Mouse (Mus musculus): ENCODE data around the gene Tpsb2. TPM values are rescaled to one million over a fixed set of nuclear protein-coding genes. Genes with fewer than 3 reads are reported as not detected.

The Tpsb2 gene
- polyA plus RNA-seq, 1 experiment from 2014 or later, result 0.25 TPM

DNA sequence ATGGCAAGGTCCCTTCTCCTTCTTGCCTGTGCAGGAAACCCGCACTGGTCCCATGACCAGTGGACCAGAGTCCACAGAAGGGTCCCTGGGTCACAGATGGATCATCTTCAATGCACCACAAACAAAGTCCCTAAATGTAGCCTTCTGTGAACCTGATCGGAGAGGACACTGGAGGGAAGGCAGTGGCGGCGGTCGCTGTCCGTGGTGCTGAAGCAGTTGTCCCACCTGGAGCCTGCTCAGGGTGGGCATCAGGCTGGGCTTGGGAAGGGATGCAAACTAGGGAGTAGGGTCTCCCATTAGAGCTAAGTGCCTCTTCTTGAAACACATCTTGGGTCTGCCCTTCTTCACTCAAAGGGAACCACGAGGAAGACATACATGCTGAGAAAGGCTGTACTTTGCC is 34.3 kb downstream of the Tpsb2 start:
- peaks cover 10% of the 10 kb centered on the region for H3K4me1 ChIP-seq (ENCODE audit: control insufficient read depth, insufficient read depth, low read length)
- DNase-seq (ENCODE audit: low spot score), result no peak
- peaks cover 56% of the 10 kb centered on the region for H3K27me3 ChIP-seq (replicated peaks; ENCODE audit: control insufficient read depth, insufficient read depth, low read length)
- WGBS, result 10% methylated on average over 7 of the region's 7 CpGs
- H3K9ac ChIP-seq (ENCODE audit: low read length), result no peak overlapping the region
- no peak for ATAC-seq
- H3K36me3 ChIP-seq (ENCODE audit: control insufficient read depth, insufficient read depth, low read length), result no peaks in the 10 kb centered on the region
- no peaks in the 10 kb centered on the region for H3K9me3 ChIP-seq (replicated peaks; ENCODE audit: control insufficient read depth, low read length)
- no peak overlapping the region for H3K4me2 ChIP-seq (ENCODE audit: low read length)
- H3K27ac ChIP-seq (ENCODE audit: low read depth, low read length), result no peak overlapping the region
- no peak overlapping the region for H3K4me3 ChIP-seq (ENCODE audit: low read depth, low read length)

DNA sequence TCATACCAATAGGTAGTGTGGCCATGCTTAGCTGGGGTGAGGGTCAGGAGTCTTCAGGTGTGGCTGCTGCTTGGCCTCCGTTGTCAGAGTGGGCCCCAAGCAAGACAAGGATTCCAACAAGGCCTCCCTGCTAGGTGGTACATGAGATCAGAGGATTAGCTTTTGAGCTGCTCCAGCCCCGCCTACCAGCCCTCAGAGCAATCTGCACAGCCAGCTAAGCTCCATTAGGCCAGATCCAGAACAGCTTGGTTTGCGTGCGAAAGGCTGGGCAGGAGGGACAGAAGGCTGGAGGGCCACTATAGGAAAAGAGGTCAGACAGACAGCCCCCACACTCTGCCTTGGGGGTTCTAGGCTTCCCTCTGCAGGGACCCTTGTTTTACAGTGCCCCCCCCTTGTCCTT is 35.4 kb downstream of the Tpsb2 start:
- H3K9ac ChIP-seq (ENCODE audit: low read length), result no peak overlapping the region
- H3K9me3 ChIP-seq (replicated peaks; ENCODE audit: control insufficient read depth, low read length), result no peaks in the 10 kb centered on the region
- DNase-seq (ENCODE audit: low spot score), result no peak
- peaks cover 21% of the 10 kb centered on the region for H3K4me1 ChIP-seq (ENCODE audit: control insufficient read depth, insufficient read depth, low read length)
- WGBS, result 0% methylated on average over 4 of the region's 4 CpGs
- H3K27ac ChIP-seq (ENCODE audit: low read depth, low read length), result no peak overlapping the region
- no peak overlapping the region for H3K4me3 ChIP-seq (ENCODE audit: low read depth, low read length)
- H3K4me2 ChIP-seq (ENCODE audit: low read length), result no peak overlapping the region
- H3K36me3 ChIP-seq (ENCODE audit: control insufficient read depth, insufficient read depth, low read length), result no peaks in the 10 kb centered on the region
- peaks cover 56% of the 10 kb centered on the region for H3K27me3 ChIP-seq (replicated peaks; ENCODE audit: control insufficient read depth, insufficient read depth, low read length)
- ATAC-seq, result no peak

DNA sequence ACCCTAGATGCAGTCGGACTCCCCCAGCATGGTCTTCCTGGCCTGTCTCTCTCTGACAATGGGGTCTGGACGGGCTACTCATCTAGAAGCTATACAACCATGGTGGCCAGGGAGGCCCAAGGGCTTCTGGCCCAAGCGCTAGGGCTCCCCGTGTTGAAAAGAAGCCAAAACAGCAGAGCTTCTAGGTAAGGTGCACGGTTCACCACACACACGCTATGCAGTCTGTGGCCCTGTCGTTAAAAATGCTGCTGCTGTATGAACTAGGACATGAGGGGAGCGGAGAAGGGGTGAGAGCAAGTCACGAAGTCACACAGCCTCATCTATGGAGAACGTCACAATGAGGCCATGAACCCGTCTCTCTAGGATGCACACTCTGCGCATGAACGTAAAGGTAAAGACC is 36.1 kb downstream of the Tpsb2 start:
- ATAC-seq, result no peak
- Histone ChIP-seq H3K9me3 (replicated peaks; ENCODE audit: control insufficient read depth, low read length) (no peaks in the 10 kb centered on the region), H3K4me1 (ENCODE audit: control insufficient read depth, insufficient read depth, low read length) (peaks cover 27% of the 10 kb centered on the region), H3K4me2 (ENCODE audit: low read length) (no peak overlapping the region), H3K27me3 (replicated peaks; ENCODE audit: control insufficient read depth, insufficient read depth, low read length) (peaks cover 56% of the 10 kb centered on the region), H3K36me3 (ENCODE audit: control insufficient read depth, insufficient read depth, low read length) (no peaks in the 10 kb centered on the region), H3K4me3 (ENCODE audit: low read depth, low read length) (no peak overlapping the region), H3K9ac (ENCODE audit: low read length) (no peak overlapping the region), H3K27ac (ENCODE audit: low read depth, low read length) (no peak overlapping the region)
- 78% methylated on average over 13 of the region's 13 CpGs for WGBS
- DNase-seq (ENCODE audit: low spot score), result no peak

DNA sequence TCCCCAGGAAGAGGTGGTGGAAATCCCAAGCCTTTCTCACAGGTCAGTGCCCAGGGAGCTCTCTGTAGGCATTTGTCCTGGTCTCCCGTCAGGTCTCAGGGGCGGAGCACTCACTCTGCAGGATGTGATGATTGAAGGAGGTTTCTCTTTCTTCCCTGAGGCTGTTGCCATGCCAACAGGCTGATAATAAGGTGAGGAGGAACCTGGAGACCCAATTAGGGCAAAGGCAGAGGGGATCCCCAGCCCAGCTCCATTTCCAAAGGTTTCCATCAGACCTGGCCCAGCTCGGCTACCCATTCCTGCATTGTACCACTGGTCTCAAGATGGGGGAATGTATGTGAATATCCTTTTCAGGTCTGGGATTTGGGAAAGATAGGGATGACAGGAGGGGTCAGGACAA is 38.1 kb downstream of the Tpsb2 start:
- Histone ChIP-seq H3K4me1 (ENCODE audit: control insufficient read depth, insufficient read depth, low read length) (peaks cover 33% of the 10 kb centered on the region), H3K9ac (ENCODE audit: low read length) (no peak overlapping the region)

DNA sequence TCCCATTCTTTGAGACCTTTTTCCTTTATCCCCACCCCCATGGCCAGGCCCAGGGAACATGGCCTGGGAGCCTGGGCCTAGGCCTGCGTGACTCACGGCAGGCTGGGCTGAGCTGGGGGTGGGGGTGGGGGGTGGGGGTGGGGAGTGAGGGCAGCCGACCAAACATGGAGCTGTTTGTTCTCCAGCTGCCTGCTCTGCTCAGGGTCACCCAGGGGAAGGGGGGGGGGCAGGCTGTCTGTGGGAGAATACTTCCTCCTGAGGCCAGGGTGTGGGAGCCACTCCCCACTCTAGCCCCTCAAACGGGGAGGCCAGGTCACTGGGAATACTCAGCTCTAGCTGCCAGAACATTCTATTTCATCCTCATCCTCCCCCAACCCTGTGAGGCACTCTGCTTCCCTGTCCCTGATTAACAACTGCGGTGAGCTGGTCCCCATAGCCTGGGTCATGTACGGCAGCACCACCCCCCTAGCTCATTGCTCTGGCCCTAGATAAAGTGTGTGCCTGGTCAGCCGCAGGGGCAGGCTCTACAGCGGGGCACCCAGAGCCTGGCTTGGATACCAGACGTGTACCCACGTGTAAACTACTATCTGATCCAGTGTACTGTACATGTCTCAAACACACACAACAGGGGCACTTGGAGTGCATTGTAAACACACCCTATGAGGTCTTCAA is 39.3 kb downstream of the Tpsb2 start:
- Histone ChIP-seq H3K36me3 (ENCODE audit: control insufficient read depth, insufficient read depth, low read length) (no peaks in the 10 kb centered on the region), H3K9ac (ENCODE audit: low read length) (no peak overlapping the region), H3K4me1 (ENCODE audit: control insufficient read depth, insufficient read depth, low read length) (peaks cover 44% of the 10 kb centered on the region), H3K27ac (ENCODE audit: low read depth, low read length) (peak overlapping the region; percentile 63; the same call in 1 of the 2 replicates), H3K27me3 (replicated peaks; ENCODE audit: control insufficient read depth, insufficient read depth, low read length) (peaks cover 51% of the 10 kb centered on the region), H3K4me3 (ENCODE audit: low read depth, low read length) (no peak overlapping the region), H3K4me2 (ENCODE audit: low read length) (no peak overlapping the region), H3K9me3 (replicated peaks; ENCODE audit: control insufficient read depth, low read length) (no peaks in the 10 kb centered on the region)
- ATAC-seq, result peak; percentile 8; the same call in 1 of the 2 replicates
- 1% methylated on average over 10 of the region's 10 CpGs for WGBS
- DNase-seq (ENCODE audit: low spot score), result no peak

More for the DNA sequence above, 38.1 kb downstream of the Tpsb2 start:
- ATAC-seq (no peak; the same call in 1 of the 2 replicates), DNase-seq (ENCODE audit: low spot score) (peak; percentile 61)
- no peak overlapping the region for H3K4me3 ChIP-seq (ENCODE audit: low read depth, low read length)
- peaks cover 58% of the 10 kb centered on the region for H3K27me3 ChIP-seq (replicated peaks; ENCODE audit: control insufficient read depth, insufficient read depth, low read length)
- no peak overlapping the region for H3K4me2 ChIP-seq (ENCODE audit: low read length)
- no peaks in the 10 kb centered on the region for H3K9me3 ChIP-seq (replicated peaks; ENCODE audit: control insufficient read depth, low read length)
- 9% methylated on average over 3 of the region's 3 CpGs for WGBS
- H3K27ac ChIP-seq (ENCODE audit: low read depth, low read length), result peak overlapping the region; percentile 63; the same call in 1 of the 2 replicates
- no peaks in the 10 kb centered on the region for H3K36me3 ChIP-seq (ENCODE audit: control insufficient read depth, insufficient read depth, low read length)

DNA sequence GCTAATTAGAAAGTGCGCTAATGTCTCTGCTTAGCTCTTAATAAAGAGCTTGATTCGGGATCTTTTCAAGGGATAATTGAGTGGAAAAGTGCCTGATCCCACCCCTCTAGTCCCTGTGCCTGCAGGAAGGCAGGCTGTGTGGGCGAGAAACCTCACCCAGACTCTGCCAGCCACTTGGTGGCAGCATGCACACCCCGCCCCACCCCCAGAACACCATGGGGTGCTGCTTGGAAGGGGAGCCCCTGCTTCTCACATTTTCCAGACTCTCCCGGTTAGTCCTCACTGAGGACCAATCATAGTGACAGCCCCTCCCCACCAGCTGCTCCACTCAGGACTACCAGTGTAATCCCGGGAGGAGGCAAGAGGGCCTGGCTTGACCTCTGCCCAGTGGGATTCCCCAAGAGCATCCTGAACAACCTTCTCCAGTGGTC is 39.9 kb downstream of the Tpsb2 start:
- 5% methylated on average over 6 of the region's 6 CpGs for WGBS
- peak; percentile 77 for ATAC-seq

DNA sequence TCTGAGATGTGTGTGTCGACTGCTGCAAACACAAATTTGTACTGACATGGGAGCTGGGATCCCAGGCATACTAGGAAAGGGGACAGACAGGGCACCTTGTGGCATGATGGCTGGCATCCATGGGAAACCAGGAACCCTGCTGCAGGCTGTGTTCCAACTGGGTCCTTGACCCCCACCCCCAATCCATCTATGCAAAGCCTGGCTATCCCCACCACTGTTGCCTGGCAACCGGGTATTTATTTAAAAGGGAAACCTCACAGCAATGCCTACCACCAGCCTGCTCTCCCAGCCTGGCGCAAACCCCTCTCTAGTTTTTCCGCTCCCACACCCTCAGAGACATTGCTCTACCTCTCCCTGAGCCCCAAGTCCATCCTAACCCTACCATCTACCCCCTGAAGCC is 41.2 kb downstream of the Tpsb2 start:
- H3K9me3 ChIP-seq (replicated peaks; ENCODE audit: control insufficient read depth, low read length), result no peaks in the 10 kb centered on the region
- no peak overlapping the region for H3K4me3 ChIP-seq (ENCODE audit: low read depth, low read length)
- H3K27ac ChIP-seq (ENCODE audit: low read depth, low read length), result peak overlapping the region; percentile 39; the same call in 1 of the 2 replicates
- ATAC-seq, result no peak
- 59% methylated on average over 4 of the region's 4 CpGs for WGBS
- H3K4me1 ChIP-seq (ENCODE audit: control insufficient read depth, insufficient read depth, low read length), result peaks cover 54% of the 10 kb centered on the region
- DNase-seq (ENCODE audit: low spot score), result no peak
- peaks cover 31% of the 10 kb centered on the region for H3K27me3 ChIP-seq (replicated peaks; ENCODE audit: control insufficient read depth, insufficient read depth, low read length)
- no peaks in the 10 kb centered on the region for H3K36me3 ChIP-seq (ENCODE audit: control insufficient read depth, insufficient read depth, low read length)
- 0 out of 2 replicates have a peak overlapping the region, but pooled peaks have one; percentile 21 for H3K9ac ChIP-seq (ENCODE audit: low read length)
- H3K4me2 ChIP-seq (ENCODE audit: low read length), result no peak overlapping the region

More for the DNA sequence above, 39.9 kb downstream of the Tpsb2 start:
- H3K4me2 ChIP-seq (ENCODE audit: low read length), result no peak overlapping the region
- H3K9ac ChIP-seq (ENCODE audit: low read length), result no peak overlapping the region
- H3K27me3 ChIP-seq (replicated peaks; ENCODE audit: control insufficient read depth, insufficient read depth, low read length), result peaks cover 45% of the 10 kb centered on the region
- H3K9me3 ChIP-seq (replicated peaks; ENCODE audit: control insufficient read depth, low read length), result no peaks in the 10 kb centered on the region
- DNase-seq (ENCODE audit: low spot score), result peak; percentile 89
- no peaks in the 10 kb centered on the region for H3K36me3 ChIP-seq (ENCODE audit: control insufficient read depth, insufficient read depth, low read length)
- peaks cover 50% of the 10 kb centered on the region for H3K4me1 ChIP-seq (ENCODE audit: control insufficient read depth, insufficient read depth, low read length)
- peak overlapping the region; percentile 39; the same call in 1 of the 2 replicates for H3K27ac ChIP-seq (ENCODE audit: low read depth, low read length)
- H3K4me3 ChIP-seq (ENCODE audit: low read depth, low read length), result no peak overlapping the region

DNA sequence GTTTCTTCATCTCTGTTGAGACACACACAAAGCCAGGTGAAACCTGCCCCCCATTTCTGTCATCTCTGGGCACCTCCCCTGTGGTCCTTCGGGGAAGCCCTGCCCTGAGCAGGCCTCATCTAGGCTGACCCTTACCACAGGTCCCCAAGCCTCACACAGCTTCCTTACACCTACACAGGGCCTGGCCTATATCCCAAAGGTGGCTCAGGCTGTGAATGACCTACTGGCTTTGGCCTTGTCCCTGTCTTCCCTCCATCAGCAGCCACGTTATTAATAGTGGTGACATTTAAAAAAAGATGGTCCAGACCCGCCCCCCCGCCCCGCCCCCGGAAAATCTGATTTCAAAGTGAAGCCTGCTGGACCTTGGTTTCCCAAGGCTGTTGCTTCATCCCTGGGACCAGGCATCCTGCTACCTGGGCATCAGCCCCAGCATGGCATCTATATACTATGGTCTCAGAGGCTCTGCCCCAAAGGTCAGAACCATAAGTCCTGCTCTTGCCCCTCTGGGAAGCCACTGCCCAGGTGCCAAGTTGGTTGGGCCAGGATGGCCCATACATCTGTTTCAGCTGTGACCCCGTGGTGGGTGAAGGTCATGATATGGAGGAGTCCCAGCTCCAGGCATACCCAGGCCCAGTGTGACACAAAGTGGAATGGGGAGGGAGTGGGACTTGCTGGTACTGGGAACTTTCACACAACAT is 42.3 kb downstream of the Tpsb2 start:
- WGBS, result 83% methylated on average over 7 of the region's 7 CpGs
- no peak overlapping the region for H3K27ac ChIP-seq (ENCODE audit: low read depth, low read length)
- H3K27me3 ChIP-seq (replicated peaks; ENCODE audit: control insufficient read depth, insufficient read depth, low read length), result peaks cover 22% of the 10 kb centered on the region

DNA sequence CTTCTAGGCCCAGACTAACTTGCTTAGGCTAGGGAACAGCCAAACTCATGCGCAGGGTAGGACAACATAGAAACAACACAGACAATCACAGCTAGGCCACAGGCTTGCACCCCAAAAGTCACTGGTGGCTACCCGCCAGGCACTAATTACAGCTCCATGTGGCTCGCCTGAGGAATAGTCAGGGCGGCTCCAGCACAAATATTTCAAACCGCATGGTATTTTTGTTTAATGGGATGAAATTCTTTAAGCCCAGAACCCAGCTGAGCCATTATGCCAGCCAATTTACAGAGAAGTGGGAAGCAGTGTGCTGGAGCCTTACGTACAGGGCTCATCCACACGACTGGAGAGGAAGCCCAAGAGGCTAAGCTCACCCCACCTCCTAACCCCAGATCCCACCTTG is 43.5 kb downstream of the Tpsb2 start:
- no peak overlapping the region for H3K4me2 ChIP-seq (ENCODE audit: low read length)
- H3K4me1 ChIP-seq (ENCODE audit: control insufficient read depth, insufficient read depth, low read length), result peaks cover 52% of the 10 kb centered on the region
- no peak overlapping the region for H3K4me3 ChIP-seq (ENCODE audit: low read depth, low read length)
- ATAC-seq (no peak), DNase-seq (ENCODE audit: low spot score) (peak; percentile 60)
- WGBS, result 31% methylated on average over 7 of the region's 7 CpGs
- H3K9ac ChIP-seq (ENCODE audit: low read length), result peak overlapping the region; percentile 32; the same call in 1 of the 2 replicates
- peaks cover 13% of the 10 kb centered on the region; the same call in 1 of the 2 replicates for H3K27me3 ChIP-seq (replicated peaks; ENCODE audit: control insufficient read depth, insufficient read depth, low read length)
- peak overlapping the region; percentile 44; the same call in 1 of the 2 replicates for H3K27ac ChIP-seq (ENCODE audit: low read depth, low read length)
- H3K9me3 ChIP-seq (replicated peaks; ENCODE audit: control insufficient read depth, low read length), result no peaks in the 10 kb centered on the region
- no peaks in the 10 kb centered on the region for H3K36me3 ChIP-seq (ENCODE audit: control insufficient read depth, insufficient read depth, low read length)

More for the DNA sequence above, 42.3 kb downstream of the Tpsb2 start:
- DNase-seq (ENCODE audit: low spot score) (no peak), ATAC-seq (no peak)
- Histone ChIP-seq H3K9me3 (replicated peaks; ENCODE audit: control insufficient read depth, low read length) (no peaks in the 10 kb centered on the region), H3K4me2 (ENCODE audit: low read length) (no peak overlapping the region), H3K4me1 (ENCODE audit: control insufficient read depth, insufficient read depth, low read length) (peaks cover 54% of the 10 kb centered on the region), H3K4me3 (ENCODE audit: low read depth, low read length) (no peak overlapping the region), H3K36me3 (ENCODE audit: control insufficient read depth, insufficient read depth, low read length) (no peaks in the 10 kb centered on the region), H3K9ac (ENCODE audit: low read length) (no peak overlapping the region)

Measured in forebrain, embryonic 14.5 days (tissue).